Mouse (Mus musculus): ENCODE results near the gene Pard3b.
A peak's percentile ranks its signal among the peaks of the same experiment; 100 is the strongest.

Pard3b gene

DNA sequence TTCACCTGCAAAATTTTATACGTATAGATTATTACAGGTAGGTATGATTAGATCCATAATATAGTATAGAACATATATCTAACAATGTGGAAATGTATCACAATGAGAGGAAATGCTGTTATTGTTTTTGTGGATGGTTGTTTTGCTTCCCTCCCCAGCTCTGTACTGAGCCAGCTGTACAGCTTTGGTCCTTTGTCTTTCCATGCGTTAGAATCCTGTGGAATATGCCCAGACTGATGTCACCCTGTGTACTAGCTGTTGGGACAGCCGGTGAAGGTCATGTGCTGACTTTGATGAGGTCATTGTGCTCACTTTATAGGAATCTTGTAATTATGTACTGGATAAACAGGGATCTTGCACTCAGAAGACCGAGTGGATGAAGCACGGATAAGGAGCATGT, 286.9 kb downstream of the Pard3b start:
- DNase-seq (ENCODE audit: extremely low spot score), result no peak

DNA sequence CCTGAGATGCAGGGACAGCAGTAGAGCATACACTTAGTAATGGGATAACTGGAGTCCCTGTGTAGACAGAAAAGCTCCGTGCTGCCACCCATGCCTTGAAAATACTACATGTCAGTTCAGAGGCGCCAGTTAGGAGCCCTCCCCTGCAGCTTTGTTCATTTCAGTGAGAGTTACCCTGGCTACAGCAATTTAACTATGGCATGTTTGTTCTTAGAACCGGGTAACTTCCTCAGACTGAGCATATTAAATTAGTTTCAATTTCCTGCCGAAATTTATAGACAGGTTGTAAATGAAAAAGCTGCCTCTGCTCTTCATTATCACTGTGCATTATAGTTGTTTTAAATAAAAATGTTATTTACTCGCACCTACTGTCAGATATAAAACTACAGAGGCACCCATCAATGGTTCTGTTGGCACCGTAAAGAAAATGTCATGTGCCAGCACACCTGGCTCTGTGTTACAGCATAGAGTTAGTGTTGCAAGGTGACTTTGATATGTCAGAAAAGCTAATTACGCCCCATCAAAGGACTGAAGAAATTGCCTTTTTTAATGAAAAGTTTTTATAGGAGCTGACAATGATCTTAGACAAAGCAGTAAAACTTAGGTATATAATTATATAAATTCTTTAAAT, 289.6 kb downstream of the Pard3b start:
- no peak for DNase-seq (ENCODE audit: extremely low spot score)

DNA sequence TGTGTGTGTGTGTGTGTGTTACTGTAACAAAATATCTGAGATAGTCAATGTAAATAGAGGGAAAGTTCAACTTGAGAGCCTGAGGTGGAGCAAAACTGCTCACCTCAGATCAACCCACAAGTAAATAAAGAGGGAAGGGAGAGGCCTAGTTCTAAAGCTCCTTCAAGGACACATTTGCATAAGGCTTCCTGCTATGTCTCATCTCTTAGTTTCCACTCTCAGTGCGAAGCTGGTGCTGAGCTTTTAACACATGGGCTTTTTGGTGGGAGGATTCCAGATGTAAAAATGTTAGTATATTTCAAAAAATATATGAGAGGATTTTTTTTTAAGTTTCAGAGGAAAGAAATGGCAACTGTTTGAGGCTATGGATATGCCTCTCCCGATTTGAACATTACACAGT, 294.9 kb downstream of the Pard3b start:
- no peak for DNase-seq (ENCODE audit: extremely low spot score)

DNA sequence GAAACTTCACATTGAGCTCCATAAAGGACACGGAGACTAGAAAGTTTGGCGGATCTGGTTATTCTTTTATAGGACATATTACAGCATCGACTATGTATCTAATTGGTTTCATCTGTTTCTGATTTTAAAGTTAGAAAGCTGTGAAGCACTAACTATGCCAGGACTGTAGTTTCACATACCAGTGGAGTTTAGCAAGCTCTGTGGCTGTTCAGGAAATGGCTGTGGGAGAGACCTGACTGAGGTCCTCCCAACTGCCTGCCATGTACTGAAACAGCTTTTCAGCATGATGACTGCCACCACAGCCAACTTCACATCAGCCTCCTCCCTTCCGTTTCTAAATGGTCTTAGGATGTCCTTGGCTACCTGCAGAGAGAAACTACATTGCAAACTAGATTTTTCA, 296.1 kb downstream of the Pard3b start:
- no peak for DNase-seq (ENCODE audit: extremely low spot score)

DNA sequence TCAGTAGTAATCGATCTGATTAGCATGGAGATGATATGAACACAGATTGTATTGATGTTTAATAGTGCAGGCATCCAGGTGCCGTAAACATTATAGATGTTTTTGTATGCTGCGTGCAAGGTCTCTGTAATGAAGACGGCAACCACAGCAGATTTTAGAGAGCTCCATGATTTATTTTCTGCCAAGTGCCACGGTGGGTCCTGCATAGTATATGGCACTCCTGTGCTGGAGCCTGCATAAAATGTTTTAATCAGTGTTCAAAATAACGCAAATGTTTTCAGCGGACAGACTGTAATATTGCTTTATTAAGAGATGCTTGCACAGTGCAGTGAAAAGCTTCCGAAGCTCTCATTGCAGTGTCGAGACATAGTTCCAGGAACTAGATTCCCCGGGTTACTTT, 301.3 kb downstream of the Pard3b start:
- no peak for DNase-seq (ENCODE audit: extremely low spot score)

DNA sequence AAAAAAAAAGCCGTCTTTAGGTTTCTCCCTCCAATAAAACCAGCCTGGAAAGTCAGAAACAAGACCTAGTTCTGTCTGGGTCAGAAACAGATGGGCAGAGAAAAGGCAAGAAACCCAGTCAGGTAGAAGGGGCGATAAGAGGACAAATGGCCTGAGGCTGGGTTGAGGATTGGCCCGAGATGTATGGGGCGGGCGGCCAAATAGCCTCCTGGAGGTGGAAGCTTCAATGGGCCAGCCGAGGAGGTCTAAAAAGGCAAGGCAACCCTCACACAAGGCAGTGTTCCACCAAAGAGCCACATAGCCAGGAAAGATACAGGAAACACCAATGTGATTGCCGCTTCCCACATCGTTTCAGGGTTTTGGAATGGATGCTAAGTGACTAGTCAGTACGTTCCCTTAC, 322.9 kb downstream of the Pard3b start:
- DNase-seq (ENCODE audit: extremely low spot score), result no peak

DNA sequence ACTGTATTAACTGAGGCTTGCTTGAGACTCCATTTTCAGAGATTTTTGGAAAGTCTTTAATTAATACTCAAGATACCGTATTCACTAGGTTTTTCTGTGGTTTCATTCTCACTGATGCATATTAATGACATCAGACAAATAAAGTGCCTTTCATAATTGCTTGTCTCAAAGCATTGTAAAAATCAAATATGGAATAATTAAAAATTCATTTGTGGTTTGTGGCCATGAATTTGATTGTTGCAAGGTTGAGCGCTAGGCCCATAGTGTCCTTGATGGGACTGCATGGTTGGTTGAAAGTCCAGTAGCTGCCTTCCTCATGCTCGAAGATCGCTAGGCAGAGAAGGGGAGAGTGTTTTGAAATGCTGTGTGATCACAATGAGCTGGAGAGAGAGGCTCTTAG, 323.9 kb downstream of the Pard3b start:
- no peak for DNase-seq (ENCODE audit: extremely low spot score)

DNA sequence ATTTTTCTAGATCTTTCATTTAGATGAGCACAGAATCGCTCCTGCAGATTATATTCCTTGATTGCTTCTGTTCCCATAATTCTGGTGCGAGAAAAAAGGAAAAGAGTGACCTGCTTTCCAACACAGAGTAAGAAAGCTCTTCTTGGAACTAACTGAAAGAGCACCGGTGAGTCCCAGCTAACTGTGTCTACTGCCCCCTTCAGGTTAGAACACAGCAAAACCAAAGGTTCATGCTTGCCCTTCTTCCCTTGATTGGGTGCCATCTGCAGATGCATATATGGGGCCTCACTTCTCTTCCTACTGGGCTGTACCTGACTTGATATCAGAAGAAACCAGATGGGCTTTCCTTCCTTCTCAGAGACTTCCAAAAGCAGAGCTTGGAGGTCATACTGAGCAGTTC, 328.5 kb downstream of the Pard3b start:
- peak; percentile 5 for DNase-seq (ENCODE audit: extremely low spot score)

DNA sequence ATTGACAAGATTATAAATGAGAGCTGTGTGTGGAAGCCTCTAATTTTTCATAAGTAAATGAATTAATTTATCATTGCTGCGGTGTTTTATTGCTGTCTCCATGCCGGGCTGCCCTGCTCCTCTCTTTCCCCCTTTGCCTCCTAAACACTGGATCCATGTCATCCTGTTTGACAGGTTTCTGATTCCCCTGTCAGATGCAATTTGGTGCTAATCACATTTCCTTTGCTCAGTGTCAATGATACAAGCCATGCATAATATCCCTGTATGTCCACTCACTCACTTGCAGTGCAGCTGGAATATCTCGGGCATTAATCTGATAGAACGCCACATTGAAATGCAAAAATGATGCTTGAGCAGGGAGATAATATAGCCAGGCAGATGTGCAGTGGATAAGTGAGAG, 329.2 kb downstream of the Pard3b start:
- no peak for DNase-seq (ENCODE audit: extremely low spot score)

DNA sequence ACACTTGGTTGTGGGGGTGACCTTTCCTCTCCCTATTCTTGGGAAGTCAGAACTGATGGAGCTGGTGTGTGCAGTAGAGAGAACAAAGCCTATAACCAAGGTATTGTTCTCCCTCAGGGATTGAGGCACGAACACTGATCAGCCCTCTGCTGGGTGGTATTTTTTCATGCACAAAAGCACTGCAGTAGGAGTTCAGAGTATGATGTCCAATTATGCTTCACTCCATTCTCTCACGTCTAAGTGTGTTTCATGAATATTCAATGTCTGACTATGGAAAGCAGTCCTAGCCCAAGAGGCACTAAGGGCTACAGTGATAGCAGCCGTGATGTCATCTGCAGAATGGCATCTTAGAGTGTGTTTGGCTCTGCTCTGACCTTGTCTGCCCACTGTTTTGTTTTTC, 359.1 kb downstream of the Pard3b start:
- no peak for DNase-seq (ENCODE audit: extremely low spot score)

DNA sequence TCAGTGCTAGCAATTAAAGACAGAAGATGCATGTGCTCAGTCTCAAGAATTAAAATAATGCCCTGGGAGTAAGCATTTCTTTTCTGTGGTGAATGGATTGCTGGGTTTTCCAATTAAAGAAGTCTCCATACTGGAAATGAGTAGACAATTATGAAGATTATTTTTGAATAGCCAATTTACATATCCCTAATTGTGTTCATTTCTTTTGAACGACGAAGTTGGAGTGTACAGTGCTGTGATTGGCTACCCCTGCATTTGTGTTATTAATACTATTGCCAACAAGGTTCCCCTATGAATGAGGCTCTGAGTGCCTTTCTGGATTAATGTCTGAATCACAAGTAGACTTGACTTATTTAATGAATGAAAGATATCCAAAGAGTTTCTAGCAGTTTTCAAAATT, 370.2 kb downstream of the Pard3b start:
- DNase-seq (ENCODE audit: extremely low spot score), result no peak

DNA sequence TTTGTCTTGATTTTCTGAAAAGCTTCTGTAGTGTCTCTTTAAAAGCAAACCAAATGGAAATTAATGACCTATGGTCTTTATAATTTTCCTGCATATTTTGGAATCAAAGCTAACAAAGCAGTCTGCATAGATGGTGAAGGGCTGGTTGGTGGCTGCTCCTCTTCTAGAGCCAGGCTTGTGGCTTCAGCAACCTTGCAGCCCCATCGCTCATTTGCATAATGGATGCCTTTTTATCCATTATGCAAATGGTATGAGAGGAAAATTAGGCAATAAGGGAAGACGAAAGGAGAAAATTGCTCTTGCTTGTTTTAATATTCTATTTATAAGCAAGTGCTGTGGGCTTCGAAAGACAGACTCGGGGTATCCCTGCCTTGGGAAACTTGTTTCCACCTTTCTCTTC, 373.1 kb downstream of the Pard3b start:
- no peak for DNase-seq (ENCODE audit: extremely low spot score)

DNA sequence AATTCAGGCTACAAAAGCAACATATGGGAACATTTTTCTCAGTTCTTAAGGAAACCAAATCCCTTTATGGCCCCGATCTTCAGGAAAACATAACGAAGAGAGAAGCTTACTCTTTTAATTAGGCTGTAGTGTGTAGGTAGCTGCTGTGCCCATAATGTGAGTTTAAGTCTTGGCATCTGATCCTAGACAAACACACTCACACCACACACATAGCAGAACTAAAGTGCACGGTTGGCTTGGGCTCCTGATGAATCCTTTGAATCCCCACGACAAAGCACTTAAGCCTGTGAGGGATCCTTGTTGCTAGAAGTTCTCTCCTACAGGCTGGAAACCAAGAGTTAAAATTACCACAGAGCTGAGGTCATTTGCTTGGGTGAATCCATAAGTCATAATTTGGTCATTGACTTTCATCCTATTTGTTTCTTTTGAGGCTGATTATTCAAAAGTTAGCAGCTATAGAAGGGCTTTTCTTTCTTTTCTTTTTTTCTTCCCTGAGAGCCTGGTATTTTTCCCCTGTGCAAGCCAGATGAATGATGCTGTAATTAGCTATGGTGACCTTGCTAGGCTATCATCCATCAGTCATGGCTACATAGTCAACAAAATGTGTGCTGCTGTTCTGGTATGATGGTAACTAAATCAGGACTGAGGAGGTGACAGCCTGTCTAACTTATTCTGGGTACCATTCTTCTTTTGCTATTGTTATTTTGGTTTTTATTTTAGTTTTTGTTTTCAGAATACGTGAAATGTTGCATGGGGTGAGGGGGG, 378.1 kb downstream of the Pard3b start:
- DNase-seq (ENCODE audit: extremely low spot score), result peak; percentile 35

DNA sequence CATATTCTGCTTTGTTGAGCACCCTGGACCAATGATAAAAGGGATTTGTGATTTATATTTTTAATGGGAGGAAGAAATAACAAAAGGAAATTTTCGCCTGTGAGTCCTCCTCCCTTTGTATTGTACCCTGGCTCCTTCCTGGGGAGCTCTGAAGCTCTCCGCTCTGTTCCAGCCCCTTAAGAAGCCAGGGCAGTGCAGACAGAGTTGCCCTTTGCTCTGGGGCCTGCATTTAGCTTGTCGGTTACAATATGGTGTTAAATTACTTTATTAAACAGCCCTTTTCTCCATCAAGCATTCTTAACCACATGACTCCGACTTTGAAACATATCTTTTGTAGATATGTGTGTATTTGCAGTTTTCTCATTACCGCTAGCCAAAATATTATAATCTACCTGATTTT, 379.7 kb downstream of the Pard3b start:
- DNase-seq (ENCODE audit: extremely low spot score), result peak; percentile 20

DNA sequence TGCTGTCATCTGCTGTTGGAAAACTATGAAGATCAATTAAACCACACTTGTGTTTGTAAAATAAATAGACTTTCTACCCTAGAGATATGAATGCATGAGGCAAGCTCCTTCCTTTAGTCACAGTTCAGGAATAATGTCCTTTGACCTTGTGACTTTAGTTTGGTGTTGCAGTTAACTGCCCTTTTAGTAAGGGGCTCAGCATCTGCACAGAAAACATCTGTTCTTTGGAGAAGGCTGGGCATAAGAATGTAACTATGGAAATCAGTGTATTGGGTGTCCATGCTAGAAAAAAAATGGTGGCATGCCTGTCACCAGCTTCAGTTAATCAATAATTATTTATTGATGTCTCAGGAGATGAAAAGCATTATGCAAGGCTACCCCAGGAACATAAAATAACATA, 381.1 kb downstream of the Pard3b start:
- no peak for DNase-seq (ENCODE audit: extremely low spot score)

DNA sequence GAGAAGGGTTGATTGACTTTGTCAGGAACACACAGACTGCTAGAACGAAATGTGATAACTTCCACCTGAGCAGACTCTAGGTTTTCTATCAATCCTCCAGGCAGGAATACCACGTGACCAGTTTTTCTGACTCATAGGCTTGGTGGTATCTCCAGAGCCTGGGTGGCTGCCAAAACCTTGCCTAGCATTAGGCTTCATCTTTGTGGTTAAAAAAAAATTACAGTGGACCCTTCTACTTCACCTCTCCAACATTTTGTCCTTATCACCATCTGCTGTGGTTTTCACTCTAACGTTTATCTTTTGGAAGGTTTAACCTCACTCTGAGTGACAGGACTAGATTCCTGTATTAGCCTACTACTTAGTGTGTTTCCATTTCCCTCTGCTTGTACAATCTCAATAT, 403.1 kb downstream of the Pard3b start:
- DNase-seq (ENCODE audit: extremely low spot score), result no peak

DNA sequence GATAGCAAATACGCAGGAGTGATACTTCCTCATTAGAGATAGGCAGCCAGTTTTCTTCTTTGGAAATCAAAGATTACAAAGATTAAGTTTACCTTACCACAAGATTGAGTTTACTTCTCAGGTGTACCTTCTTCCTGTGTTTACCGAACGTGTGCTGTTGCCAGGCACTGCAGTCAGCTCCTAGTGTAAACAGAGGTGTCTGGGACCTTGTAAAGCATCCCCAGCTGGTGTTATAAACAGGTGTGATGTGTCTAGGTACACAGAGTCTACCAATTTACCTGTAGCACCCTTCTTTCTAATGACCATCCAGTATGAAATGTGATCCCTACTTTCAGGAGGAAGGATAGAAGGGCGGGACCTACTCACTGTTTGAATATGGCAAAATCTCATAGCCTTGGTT, 410.0 kb downstream of the Pard3b start:
- no peak for DNase-seq (ENCODE audit: extremely low spot score)

DNA sequence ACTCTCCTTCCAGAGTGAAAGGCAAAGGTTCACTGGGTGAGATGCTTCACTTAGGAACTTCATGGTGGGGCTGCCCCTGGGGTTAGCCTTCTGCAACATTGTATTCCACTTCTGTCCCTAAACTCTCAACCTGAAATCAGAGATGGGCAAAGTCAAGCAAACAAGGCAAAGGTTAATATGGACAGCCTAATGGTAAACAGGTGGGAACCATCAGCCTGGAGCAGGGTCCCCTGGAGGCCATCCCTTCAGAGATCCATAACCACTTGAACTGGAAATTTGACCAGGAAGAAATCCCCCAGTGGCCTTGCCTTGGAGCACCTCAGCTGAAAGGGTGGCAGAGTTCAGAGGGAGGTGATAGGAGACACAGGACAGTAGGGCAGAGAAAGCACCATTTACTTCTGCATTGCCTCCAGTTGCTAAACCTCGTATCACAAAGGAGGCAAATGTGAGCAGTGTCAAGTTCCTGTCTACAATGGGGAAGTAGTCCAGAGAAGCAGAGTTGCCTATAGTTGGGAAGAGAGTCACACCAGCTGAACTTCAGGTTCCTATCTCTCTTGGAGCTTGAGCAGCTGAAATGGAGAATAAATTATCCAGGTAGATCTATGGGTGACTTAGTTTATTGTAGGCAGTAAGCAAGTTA, 412.7 kb downstream of the Pard3b start:
- DNase-seq (ENCODE audit: extremely low spot score), result peak; percentile 42

DNA sequence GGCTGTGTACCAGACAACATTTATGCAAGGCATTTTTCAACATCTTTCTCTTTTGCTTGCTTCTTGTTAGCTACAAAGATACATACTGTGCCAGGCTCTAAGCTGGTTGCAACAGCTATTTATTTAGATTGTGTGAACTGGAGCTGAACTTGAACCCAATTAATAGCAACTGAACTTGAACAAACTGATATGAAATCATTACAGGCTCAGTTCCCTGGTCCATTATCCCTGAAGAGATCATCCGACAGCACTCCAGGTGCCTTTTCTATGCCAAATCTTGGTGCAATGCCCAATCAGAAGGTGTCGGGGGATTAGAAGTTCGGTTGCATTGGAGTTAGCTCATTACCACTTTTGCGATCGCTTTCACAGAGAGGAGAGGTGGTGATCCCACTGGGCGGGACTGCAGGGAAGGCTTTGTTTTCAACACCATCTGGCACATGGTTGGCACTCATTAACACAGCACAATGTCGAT, 414.6 kb downstream of the Pard3b start:
- no peak for DNase-seq (ENCODE audit: extremely low spot score)

DNA sequence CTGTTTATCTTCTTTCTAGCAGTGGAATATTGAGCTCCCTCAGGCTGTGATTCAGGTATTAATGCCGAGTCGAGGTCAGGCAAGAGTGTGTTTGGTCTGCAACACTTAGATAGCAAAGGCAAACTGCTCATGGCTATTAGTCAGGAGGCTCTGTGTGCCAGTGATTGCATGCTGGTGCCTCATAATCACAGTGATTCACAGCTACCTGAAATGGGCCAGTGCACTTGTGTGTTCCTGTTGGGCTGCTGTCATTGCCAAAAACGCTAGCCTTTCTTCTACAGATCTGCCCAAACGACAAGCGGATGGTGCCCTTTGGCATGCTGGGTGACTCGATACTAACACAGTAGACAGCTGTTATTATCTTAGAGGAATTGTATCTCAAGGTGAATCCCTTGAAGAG, 416.7 kb downstream of the Pard3b start:
- DNase-seq (ENCODE audit: extremely low spot score), result no peak

DNA sequence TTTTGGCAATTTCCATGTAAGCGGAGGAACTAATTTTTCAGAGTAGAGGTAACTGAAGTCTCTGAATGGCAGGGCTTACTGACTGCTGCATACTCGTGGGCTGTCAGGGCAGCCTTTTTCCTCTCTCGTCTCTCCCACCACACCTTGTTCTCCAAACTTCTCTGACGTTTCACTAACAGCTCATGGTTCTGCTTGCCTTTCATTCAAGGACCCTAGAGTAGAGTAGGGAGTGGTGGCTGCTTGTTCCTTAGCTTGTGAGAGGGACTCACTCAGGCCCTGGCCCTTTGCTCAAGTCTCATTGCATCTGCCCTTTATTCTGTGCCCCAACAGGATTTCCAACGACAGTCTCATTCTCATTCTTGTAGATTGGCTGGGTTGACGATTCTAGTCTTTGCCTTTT, 432.0 kb downstream of the Pard3b start:
- DNase-seq (ENCODE audit: extremely low spot score), result no peak

DNA sequence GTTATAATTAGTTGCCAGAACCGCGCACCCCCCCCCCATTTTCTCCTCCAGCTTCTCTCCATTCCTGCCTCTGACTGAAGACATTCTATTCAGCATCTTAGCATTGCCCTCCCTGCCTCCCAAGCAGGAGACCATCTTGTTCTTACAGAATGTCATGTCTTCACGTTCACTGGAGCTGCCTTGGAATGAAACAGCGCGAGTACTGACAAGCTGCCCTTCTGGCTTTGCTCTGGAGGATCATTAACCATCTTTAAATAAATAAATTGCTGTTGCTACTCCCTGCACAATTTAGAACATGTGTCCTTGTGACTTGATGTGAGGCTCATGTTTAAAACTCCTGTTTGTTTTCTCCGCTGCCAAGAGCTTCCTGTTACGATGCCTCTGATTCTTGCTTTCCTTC, 432.5 kb downstream of the Pard3b start:
- no peak for DNase-seq (ENCODE audit: extremely low spot score)

DNA sequence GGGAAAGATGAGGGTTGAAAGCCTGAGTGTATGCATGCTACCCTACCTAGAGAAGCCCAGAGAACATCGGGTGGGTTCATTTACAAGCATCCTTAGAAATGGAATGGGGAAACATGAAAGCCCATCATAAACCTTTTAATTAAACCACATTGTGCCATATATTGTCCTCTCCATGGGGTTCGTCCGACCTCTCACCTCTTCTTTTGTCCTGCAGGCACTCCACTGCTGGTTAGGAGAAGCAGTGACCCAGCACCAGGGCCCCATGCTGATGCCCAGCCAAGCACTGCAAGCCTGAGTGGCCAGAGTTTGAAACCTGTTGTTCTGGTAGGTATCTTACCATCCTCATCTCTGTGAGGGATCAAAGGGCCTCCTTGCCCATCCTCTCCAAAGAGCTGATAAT, 437.5 kb downstream of the Pard3b start:
- peak; percentile 6 for DNase-seq (ENCODE audit: extremely low spot score)

Data from embryo, embryonic 9.5 days (tissue).